Mouse (Mus musculus): ENCODE measurements around the gene Olfr412. TPM values are rescaled to one million over a fixed set of nuclear protein-coding genes. Genes with fewer than 3 reads are reported as not detected.

The Olfr412 gene
- polyA plus RNA-seq, 1 experiment from 2014 or later: not detected

- Histone ChIP-seq H3K9me3 (replicated peaks; ENCODE audit: control insufficient read depth, low read length) (no peaks in the 10 kb centered on the region), H3K36me3 (replicated peaks; ENCODE audit: control insufficient read depth, insufficient read depth, low read depth, low read length) (no peaks in the 10 kb centered on the region), H3K4me3 (ENCODE audit: low read depth, low read length) (no peak overlapping the region), H3K4me2 (ENCODE audit: low read depth, low read length) (no peak overlapping the region), H3K27me3 (ENCODE audit: control insufficient read depth, insufficient read depth, low read length) (no peaks in the 10 kb centered on the region), H3K27ac (replicated peaks; ENCODE audit: low read depth, low read length) (no peak overlapping the region), H3K9ac (replicated peaks; ENCODE audit: low read length) (no peak overlapping the region), H3K4me1 (ENCODE audit: control insufficient read depth, insufficient read depth, low read length) (no peaks in the 10 kb centered on the region; the same call in 1 of the 2 replicates)
- WGBS: 73% methylated on average over 7 of the region's 7 CpGs
- DNase-seq (ENCODE audit: low spot score) (no peak), ATAC-seq (replicated peaks; ENCODE audit: insufficient number of reproducible peaks, low FRiP score, low TSS enrichment, low read depth) (no peak)
Measured at GRCm38 (mm10) chr11:74405201-74405600, 43.3 kb downstream of the Olfr412 start.

DNA sequence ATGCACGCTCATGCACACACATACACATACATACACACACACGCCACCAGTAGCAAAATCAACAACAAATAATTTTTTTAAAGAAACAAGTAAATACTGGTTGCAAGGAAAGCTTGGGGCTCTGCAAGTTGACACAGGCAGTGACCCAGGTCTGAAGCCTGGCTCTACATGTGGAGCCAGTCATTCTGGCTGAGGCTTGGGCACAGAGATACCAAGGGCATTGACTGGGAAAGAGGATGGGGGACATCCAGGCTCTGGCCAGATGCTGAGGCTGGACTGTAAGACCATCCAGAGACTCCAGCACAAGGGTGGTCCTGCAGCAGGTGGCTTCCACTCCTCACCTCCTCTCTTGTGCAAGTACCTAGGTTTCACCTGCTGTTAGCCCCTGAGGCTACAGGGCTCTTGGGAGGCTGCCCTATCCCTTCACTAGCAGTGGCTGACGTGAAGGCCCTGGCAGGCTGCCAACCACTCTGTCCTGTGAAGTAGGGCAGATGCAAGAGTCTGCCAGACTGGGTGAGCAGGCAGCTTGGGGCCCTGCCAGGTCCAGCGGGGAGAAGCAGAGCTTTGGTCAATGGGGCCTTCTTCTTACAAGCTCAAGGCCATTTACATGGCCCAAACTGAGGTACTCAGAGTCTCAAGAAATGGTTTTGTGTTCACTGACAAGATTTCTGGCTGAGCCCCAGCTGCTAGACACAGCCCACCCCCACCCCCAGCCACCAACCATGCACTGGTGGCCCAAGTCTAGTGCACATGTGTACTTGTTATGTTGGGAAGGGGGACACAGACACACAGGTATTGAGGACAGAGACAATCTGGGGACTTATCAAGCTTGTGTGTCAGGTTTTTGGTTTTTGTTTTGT is 46.9 kb downstream of the Olfr412 start:
- Histone ChIP-seq H3K9me3 (replicated peaks; ENCODE audit: control insufficient read depth, low read length) (no peaks in the 10 kb centered on the region), H3K4me2 (ENCODE audit: low read depth, low read length) (no peak overlapping the region), H3K9ac (replicated peaks; ENCODE audit: low read length) (no peak overlapping the region), H3K36me3 (replicated peaks; ENCODE audit: control insufficient read depth, insufficient read depth, low read depth, low read length) (no peaks in the 10 kb centered on the region), H3K4me1 (ENCODE audit: control insufficient read depth, insufficient read depth, low read length) (no peaks in the 10 kb centered on the region; the same call in 1 of the 2 replicates), H3K27me3 (ENCODE audit: control insufficient read depth, insufficient read depth, low read length) (no peaks in the 10 kb centered on the region), H3K27ac (replicated peaks; ENCODE audit: low read depth, low read length) (no peak overlapping the region), H3K4me3 (ENCODE audit: low read depth, low read length) (no peak overlapping the region)
- DNase-seq (ENCODE audit: low spot score) (peak; percentile 26), ATAC-seq (replicated peaks; ENCODE audit: insufficient number of reproducible peaks, low FRiP score, low TSS enrichment, low read depth) (peak; percentile 50; the same call in 1 of the 2 replicates)
- WGBS: 72% methylated on average over 4 of the region's 4 CpGs

DNA sequence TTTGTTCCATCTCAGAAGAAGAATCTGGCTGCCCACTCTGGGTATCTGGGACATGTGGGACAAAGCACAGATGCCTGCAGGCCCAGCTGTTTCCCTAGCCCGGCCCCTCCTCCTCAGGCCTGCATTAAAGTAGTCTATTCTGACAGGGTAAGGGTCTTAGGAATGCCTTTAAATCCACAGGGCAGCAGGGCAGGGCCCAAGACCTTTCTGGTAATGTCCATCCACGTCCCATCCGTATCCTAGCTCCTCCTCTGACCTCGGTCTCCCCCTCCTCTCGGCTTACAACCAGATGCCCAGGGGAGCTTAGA is 47.5 kb downstream of the Olfr412 start:
- ATAC-seq (replicated peaks; ENCODE audit: insufficient number of reproducible peaks, low FRiP score, low TSS enrichment, low read depth) (no peak), DNase-seq (ENCODE audit: low spot score) (no peak)
- Histone ChIP-seq H3K9me3 (replicated peaks; ENCODE audit: control insufficient read depth, low read length) (no peaks in the 10 kb centered on the region), H3K4me1 (ENCODE audit: control insufficient read depth, insufficient read depth, low read length) (no peaks in the 10 kb centered on the region; the same call in 1 of the 2 replicates), H3K27ac (replicated peaks; ENCODE audit: low read depth, low read length) (no peak overlapping the region), H3K4me2 (ENCODE audit: low read depth, low read length) (no peak overlapping the region), H3K36me3 (replicated peaks; ENCODE audit: control insufficient read depth, insufficient read depth, low read depth, low read length) (no peaks in the 10 kb centered on the region), H3K9ac (replicated peaks; ENCODE audit: low read length) (no peak overlapping the region), H3K27me3 (ENCODE audit: control insufficient read depth, insufficient read depth, low read length) (no peaks in the 10 kb centered on the region), H3K4me3 (ENCODE audit: low read depth, low read length) (no peak overlapping the region)
- WGBS: 50% methylated on average over 5 of the region's 5 CpGs

DNA sequence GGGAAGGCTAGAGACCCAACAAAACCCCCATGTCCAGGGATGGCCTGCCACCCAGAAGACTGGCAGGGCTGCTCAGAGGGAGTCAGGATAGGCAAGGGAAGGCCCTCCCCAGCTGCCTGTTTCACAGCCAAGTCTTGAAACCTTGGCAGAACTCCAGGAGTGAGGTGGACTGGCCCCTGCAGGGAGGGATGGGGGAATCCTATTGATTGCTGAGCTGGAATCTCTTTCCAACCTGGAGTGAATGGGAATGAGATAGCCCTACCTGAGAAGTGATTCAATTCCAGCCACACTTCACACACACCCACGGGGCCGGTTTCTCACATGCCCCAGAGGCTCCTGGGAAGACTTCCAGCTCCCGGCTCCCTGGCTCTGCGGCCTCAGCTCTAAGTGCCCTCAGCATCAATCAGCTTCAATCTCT is 47.9 kb downstream of the Olfr412 start:
- ATAC-seq (replicated peaks; ENCODE audit: insufficient number of reproducible peaks, low FRiP score, low TSS enrichment, low read depth): no peak
- Histone ChIP-seq H3K27ac (replicated peaks; ENCODE audit: low read depth, low read length) (no peak overlapping the region), H3K4me2 (ENCODE audit: low read depth, low read length) (no peak overlapping the region), H3K36me3 (replicated peaks; ENCODE audit: control insufficient read depth, insufficient read depth, low read depth, low read length) (no peaks in the 10 kb centered on the region), H3K4me3 (ENCODE audit: low read depth, low read length) (no peak overlapping the region), H3K4me1 (ENCODE audit: control insufficient read depth, insufficient read depth, low read length) (no peaks in the 10 kb centered on the region; the same call in 1 of the 2 replicates), H3K9me3 (replicated peaks; ENCODE audit: control insufficient read depth, low read length) (no peaks in the 10 kb centered on the region), H3K9ac (replicated peaks; ENCODE audit: low read length) (no peak overlapping the region), H3K27me3 (ENCODE audit: control insufficient read depth, insufficient read depth, low read length) (no peaks in the 10 kb centered on the region)
- no peak for DNase-seq (ENCODE audit: low spot score)
- WGBS: 71% methylated on average over 4 of the region's 4 CpGs

- no peaks in the 10 kb centered on the region for H3K27me3 ChIP-seq (ENCODE audit: control insufficient read depth, insufficient read depth, low read length)
- H3K36me3 ChIP-seq (replicated peaks; ENCODE audit: control insufficient read depth, insufficient read depth, low read depth, low read length): no peaks in the 10 kb centered on the region
- DNase-seq (ENCODE audit: low spot score): no peak
- no peak overlapping the region for H3K4me2 ChIP-seq (ENCODE audit: low read depth, low read length)
- H3K9me3 ChIP-seq (replicated peaks; ENCODE audit: control insufficient read depth, low read length): no peaks in the 10 kb centered on the region
- no peaks in the 10 kb centered on the region; the same call in 1 of the 2 replicates for H3K4me1 ChIP-seq (ENCODE audit: control insufficient read depth, insufficient read depth, low read length)
- H3K27ac ChIP-seq (replicated peaks; ENCODE audit: low read depth, low read length): no peak overlapping the region
- no peak for ATAC-seq (replicated peaks; ENCODE audit: insufficient number of reproducible peaks, low FRiP score, low TSS enrichment, low read depth)
- no peak overlapping the region for H3K4me3 ChIP-seq (ENCODE audit: low read depth, low read length)
- 61% methylated on average over 3 of the region's 3 CpGs for WGBS
- no peak overlapping the region for H3K9ac ChIP-seq (replicated peaks; ENCODE audit: low read length)
Measured at GRCm38 (mm10) chr11:74411943-74412342, 50.1 kb downstream of the Olfr412 start.

DNA sequence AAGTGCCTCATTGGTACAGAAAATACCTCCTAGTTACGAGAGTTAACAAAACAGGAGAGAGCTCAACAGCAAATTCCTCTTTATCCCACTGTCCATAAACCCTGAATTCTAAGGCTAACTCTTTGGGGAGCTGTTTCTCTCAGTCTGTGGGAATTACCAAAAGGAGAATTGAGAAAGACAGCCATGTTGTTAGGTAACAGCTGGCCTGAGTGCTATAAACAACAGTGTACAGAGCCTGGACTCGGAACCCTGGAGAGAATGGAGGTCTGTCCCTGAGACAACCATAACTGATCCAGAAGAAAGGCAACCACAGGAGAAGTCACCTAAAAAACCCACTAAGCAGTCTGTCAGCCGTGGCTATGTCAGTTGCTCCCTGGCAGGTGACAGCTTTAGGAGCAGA is 50.6 kb downstream of the Olfr412 start:
- Histone ChIP-seq H3K4me2 (ENCODE audit: low read depth, low read length) (no peak overlapping the region), H3K4me1 (ENCODE audit: control insufficient read depth, insufficient read depth, low read length) (no peaks in the 10 kb centered on the region; the same call in 1 of the 2 replicates), H3K36me3 (replicated peaks; ENCODE audit: control insufficient read depth, insufficient read depth, low read depth, low read length) (no peaks in the 10 kb centered on the region), H3K4me3 (ENCODE audit: low read depth, low read length) (no peak overlapping the region), H3K27me3 (ENCODE audit: control insufficient read depth, insufficient read depth, low read length) (no peaks in the 10 kb centered on the region), H3K9me3 (replicated peaks; ENCODE audit: control insufficient read depth, low read length) (no peaks in the 10 kb centered on the region), H3K27ac (replicated peaks; ENCODE audit: low read depth, low read length) (no peak overlapping the region), H3K9ac (replicated peaks; ENCODE audit: low read length) (no peak overlapping the region)
- WGBS: 86% methylated on average over 3 of the region's 3 CpGs
- ATAC-seq (replicated peaks; ENCODE audit: insufficient number of reproducible peaks, low FRiP score, low TSS enrichment, low read depth) (no peak), DNase-seq (ENCODE audit: low spot score) (no peak)

DNA sequence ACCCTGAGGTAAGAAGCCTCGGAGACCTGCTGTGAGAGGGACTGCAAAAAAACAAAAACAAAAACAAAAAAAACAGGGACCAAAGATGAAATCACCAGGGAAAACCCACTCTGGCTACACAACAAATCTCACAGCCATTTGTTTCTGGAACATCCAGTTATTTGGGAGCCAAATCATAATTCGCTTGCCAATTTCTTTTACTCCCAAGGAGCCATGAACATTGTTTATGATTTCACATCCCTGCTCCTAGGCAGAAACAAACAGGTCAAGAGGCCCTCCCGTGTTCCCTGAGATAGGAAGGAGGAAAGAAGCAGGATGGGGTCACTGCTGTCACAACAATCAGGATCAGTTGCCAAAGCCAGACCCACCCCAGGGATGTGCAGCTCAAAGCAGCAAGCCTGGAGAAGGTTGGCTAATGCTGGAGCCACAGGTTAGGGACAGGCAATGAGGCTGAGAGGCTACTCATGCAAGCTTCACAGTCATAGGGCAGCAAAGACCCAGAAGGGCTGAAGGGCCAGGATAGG is 51.6 kb downstream of the Olfr412 start:
- Histone ChIP-seq H3K4me2 (ENCODE audit: low read depth, low read length) (no peak overlapping the region), H3K27ac (replicated peaks; ENCODE audit: low read depth, low read length) (no peak overlapping the region), H3K4me3 (ENCODE audit: low read depth, low read length) (no peak overlapping the region), H3K27me3 (ENCODE audit: control insufficient read depth, insufficient read depth, low read length) (no peaks in the 10 kb centered on the region), H3K9me3 (replicated peaks; ENCODE audit: control insufficient read depth, low read length) (no peaks in the 10 kb centered on the region), H3K9ac (replicated peaks; ENCODE audit: low read length) (no peak overlapping the region), H3K36me3 (replicated peaks; ENCODE audit: control insufficient read depth, insufficient read depth, low read depth, low read length) (no peaks in the 10 kb centered on the region), H3K4me1 (ENCODE audit: control insufficient read depth, insufficient read depth, low read length) (no peaks in the 10 kb centered on the region; the same call in 1 of the 2 replicates)
- WGBS: 76% methylated on average over 3 of the region's 3 CpGs
- DNase-seq (ENCODE audit: low spot score) (no peak), ATAC-seq (replicated peaks; ENCODE audit: insufficient number of reproducible peaks, low FRiP score, low TSS enrichment, low read depth) (no peak)

- H3K4me2 ChIP-seq (ENCODE audit: low read depth, low read length): no peak overlapping the region
- 57% methylated on average over 9 of the region's 9 CpGs for WGBS
- H3K9me3 ChIP-seq (replicated peaks; ENCODE audit: control insufficient read depth, low read length): no peaks in the 10 kb centered on the region
- no peak overlapping the region for H3K27ac ChIP-seq (replicated peaks; ENCODE audit: low read depth, low read length)
- H3K36me3 ChIP-seq (replicated peaks; ENCODE audit: control insufficient read depth, insufficient read depth, low read depth, low read length): no peaks in the 10 kb centered on the region
- no peaks in the 10 kb centered on the region; the same call in 1 of the 2 replicates for H3K4me1 ChIP-seq (ENCODE audit: control insufficient read depth, insufficient read depth, low read length)
- H3K27me3 ChIP-seq (ENCODE audit: control insufficient read depth, insufficient read depth, low read length): no peaks in the 10 kb centered on the region
- ATAC-seq (replicated peaks; ENCODE audit: insufficient number of reproducible peaks, low FRiP score, low TSS enrichment, low read depth) (no peak), DNase-seq (ENCODE audit: low spot score) (no peak)
- H3K9ac ChIP-seq (replicated peaks; ENCODE audit: low read length): no peak overlapping the region
- no peak overlapping the region for H3K4me3 ChIP-seq (ENCODE audit: low read depth, low read length)
Measured at GRCm38 (mm10) chr11:74414112-74414511, 52.2 kb downstream of the Olfr412 start.
